Mouse (Mus musculus): ENCODE data around the gene Arhgap15.

GRCm38 (mm10) chr2:43761735-43762134 is 13.1 kb downstream of the Arhgap15 start:
- TF ChIP-seq JUND (IDR thresholded peaks at IDR 0.05; ENCODE audit: low read depth, low read length) (no peak), GATA1 (IDR thresholded peaks at IDR 0.05; ENCODE audit: low read depth, low read length) (no peak), CTCF (IDR thresholded peaks at IDR 0.05 in 2 of 3, conservative IDR thresholded peaks at IDR 0.05 in 1 of 3; ENCODE audit: control insufficient read depth in 1 of 3, insufficient read depth in 1 of 3, low read depth in 2 of 3, low read length in 3 of 3, poor library complexity in 1 of 3, severe bottlenecking in 1 of 3) (no peak)
